Mouse (Mus musculus) testis, postnatal 10 days (tissue): ENCODE results near the gene Olfr90.
"Not testable (repeated sequence)": the region's sequence is repeated elsewhere in the genome, so short reads cannot be mapped to it uniquely, and the experiment has no call there.

ENCODE experiments used
- DNase-seq: peaks from one replicate; pipeline ENCODE4 v3.0.0; 2021; ENCODE audit warnings: low spot score

Olfr90 gene

DNA sequence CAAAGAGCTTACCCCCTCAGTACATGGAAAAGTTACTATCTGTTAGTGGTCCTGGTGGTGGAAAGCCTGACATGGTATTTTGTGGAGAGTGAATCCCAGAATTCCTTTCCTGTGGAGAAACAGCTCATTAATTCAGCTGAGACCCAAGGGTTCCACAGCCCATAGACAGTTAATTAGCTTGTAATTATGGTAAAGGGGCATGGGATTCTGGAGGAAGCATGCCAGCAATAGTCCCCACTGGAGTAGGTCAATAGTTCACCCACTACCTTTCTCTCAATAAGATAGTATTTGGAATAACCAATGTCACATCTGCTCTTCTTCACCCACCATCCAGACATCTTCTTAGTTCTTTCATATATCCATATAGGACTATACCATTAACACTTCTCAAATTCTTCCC lies at the start of gene Olfr90:
Gene Olfr90, minus strand, starts transcription at position 101 of the 400 bp plus-strand sequence.
- DNase-seq: no peak

- DNase-seq: not testable (repeated sequence)
These were observed 43.1 kb upstream of the Olfr90 start for GRCm38 (mm10) chr17:37131366-37131765.

DNA sequence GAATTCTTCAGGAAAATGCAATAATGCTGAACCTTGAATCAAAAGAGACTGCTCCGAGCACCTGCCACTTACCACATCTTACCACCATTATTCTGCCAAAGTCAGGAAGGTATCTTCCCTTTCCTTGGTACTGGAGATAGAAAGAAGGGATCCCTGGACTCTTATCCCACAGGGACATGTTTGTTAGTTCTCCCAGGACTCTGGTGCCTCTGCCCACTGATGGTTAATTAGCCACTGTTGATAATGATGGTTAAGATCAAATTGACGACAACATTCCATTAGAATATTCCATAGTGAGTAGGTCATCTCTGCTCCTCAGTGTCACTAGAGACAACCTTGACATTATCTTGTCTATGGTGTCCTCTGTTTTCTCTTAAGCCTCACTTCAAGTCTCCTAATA lies 31.7 kb upstream of the Olfr90 start, which contains the start of gene Olfr92:
Gene Olfr92, minus strand, starts transcription at position 101 of the 400 bp plus-strand sequence.
- no peak for DNase-seq

DNA sequence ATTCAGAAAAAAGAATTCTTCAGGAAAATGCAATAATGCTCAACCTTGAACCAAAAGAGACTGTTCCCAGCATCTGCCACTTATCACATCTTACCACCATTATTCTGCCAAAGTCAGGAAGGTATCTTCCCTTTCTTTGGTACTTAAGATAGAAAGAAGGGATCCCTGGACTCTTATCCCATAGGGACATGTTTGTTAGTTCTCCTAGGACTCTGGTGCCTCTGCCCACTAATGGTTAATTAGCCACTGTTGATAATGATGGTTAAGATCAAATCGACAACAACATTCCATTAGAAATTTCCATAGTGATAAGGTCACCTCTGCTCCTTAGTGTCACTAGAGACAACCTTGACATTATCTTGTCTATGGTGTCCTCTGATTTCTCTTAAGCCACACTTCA lies 9.9 kb upstream of the Olfr90 start, which contains the start of gene Olfr91:
Gene Olfr91, minus strand, starts transcription at position 101 of the 400 bp plus-strand sequence.
- no peak for DNase-seq

GRCm38 (mm10) chr17:37093289-37093688 lies 5.0 kb upstream of the Olfr90 start:
- DNase-seq: no peak

DNA sequence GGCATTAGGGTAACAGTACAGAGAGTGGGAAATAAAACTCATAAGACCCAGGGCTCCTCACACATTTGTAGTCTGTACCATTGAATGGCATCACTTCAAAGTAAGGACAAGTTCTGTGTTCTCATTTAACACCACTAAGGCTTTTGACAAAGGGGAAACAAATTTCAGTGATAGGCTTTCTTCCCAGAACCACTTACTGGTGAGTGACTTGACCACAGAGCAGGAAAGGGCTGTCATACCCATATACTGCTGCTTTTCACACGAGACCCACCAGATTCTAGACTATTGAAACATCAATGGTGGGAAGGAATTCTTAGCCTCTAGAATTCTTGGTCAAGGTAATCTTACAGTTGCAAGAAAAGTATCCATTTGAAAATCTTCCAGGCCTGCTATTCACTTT lies 3.9 kb upstream of the Olfr90 start:
- no peak for DNase-seq

DNA sequence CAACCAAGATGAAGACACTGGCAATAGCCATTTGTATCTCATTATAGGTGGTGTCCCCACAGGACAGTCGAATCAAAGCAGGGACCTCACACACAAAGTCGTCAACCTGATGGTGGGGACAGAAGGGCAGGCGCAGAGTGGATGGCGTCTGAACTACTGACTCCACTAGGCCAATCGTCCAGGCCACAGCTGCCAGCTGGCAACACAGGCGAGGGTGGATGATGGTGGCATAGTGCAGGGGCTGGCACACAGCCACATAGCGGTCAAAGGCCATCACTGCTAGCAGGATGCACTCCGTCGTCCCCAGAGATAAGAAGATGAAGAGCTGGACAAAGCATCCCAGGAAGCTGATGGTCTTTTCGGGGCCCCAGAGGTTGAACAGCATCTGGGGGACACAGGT lies 2.8 kb downstream of the Olfr90 start:
- no peak for DNase-seq

GRCm38 (mm10) chr17:37084632-37085031 lies 3.7 kb downstream of the Olfr90 start:
- no peak for DNase-seq

DNA sequence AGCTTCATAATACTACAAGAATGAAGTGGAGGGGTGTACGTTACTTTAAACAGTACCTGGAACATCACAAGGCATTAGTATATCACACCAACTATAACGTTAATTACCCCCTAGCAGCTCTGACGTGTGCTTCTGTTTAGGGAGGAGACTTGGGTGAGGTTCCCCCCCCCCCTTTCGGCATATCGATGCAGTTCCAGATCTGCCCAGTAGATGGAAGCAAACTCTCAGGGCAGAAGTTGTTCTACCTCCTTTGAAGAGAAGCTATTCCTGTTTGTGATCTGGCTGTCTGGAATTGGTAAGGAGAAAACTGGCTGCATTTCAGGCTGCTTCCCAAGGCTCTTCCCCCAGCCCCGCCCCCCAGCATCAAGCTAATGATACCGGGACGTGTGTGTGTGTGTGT lies 5.0 kb downstream of the Olfr90 start:
- peak; percentile 73 for DNase-seq

GRCm38 (mm10) chr17:37081659-37082058 lies 6.6 kb downstream of the Olfr90 start:
- no peak for DNase-seq

GRCm38 (mm10) chr17:37080119-37080518 lies 8.2 kb downstream of the Olfr90 start:
- peak; percentile 62 for DNase-seq

DNA sequence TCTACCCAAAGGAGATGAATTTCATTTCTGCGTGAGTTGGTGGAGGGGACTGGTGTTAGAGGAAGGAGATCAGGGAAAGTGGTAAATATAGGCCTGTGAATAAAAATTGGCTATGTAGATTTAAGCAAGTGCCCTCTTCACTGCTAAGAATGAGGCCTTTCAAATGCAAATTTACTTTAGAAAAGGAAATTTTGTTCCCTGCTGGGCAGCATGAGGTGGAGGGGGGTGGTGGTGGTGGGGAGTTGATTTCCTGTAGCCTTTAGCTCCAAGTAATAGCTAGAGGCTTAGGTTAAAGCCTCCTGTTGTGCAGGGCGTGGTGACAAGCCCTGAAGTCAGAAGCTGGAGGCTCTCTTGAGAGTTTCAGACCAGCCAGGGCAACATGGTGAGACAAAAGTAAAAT lies 9.3 kb downstream of the Olfr90 start:
- DNase-seq: no peak

DNA sequence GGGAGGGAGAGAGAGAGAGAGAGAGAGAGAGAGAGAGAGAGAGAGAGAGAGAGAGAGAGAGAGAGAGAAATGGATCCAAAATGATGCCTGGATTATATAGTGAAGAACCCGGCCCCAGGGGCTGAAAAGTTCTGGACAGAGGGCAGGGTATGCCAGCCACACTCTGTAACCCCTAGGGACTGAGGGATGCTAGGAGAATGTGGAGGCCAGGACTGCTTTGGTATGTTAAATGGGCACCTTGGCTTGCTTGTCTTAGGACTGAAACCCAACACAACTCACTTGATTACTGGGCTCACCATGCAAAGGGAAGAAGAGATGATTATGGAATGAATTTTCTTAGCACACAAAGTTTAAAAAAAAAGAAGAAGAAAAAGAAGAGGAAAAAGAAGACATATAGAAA lies 10.1 kb downstream of the Olfr90 start:
- no peak for DNase-seq

DNA sequence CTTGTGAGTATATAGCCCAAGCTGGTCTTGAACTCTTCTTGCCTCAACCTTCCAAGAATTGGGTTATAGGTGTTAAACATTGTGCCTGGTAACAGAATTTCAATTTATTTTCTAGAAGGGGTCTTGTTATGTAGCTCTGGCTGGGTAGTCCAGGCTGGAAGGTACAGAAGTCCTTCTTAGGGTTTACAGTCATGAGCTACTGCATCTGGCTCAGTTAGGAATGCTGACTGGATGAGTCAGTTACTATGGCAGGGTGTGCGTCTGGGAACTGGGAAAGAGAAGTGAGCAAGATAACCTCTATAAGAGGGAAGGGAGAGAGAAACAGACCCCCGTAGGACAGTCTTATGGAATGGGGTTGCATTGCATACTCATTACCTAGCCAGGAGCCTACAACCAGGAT lies 12.5 kb downstream of the Olfr90 start:
- DNase-seq: no peak

DNA sequence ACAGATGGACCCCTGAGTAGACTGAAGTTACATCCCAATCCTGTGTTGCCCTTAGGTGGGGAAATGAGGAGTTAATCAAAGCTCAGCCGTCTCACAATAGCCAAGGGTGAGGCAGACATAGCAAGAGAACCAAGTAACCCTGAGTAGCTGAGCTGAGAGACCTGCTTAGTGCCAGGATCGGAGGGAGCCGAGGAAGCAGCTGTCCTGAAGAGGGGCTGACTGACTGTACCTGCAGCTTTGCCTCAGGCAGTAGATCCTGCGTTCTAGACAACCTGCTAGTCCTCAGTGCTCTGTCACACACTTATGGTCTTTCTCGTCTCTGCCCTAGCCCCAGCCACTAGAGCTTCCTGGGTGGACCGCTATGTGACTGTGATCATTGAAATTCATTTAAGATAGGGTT lies 13.1 kb downstream of the Olfr90 start:
- no peak for DNase-seq

GRCm38 (mm10) chr17:37072730-37073276 lies 15.5 kb downstream of the Olfr90 start:
- no peak for DNase-seq

DNA sequence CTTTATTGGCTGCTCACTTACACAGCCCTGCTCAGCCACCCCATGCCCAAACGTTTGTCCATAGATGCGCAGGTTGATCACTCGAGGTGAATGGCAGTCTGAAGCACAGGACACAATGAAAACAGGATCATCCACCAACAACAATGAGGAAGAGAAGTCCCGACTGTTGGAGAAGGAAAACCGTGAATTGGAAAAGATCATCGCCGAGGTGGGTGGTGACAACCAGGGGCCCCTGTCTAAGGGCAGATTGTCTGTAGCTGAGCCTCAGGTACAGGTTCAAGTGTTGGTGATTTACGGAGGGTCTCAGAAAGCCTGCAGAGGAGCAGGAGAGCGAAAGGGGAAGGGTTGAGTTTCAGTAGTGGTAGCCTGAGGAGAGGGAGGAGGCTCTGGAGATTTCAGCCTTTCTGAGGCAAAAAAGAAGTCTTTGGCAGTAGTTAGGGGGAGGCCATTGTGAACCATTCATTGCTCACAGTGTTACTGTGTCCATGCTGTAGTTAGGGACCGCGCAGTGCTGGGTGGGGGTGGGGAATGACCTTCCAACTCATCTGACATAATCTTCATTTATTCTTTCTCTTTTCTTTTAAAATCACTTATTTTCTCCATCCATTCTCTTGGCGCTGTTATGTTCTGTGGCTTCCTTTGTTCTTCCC lies 16.1 kb downstream of the Olfr90 start:
- DNase-seq: no peak

DNA sequence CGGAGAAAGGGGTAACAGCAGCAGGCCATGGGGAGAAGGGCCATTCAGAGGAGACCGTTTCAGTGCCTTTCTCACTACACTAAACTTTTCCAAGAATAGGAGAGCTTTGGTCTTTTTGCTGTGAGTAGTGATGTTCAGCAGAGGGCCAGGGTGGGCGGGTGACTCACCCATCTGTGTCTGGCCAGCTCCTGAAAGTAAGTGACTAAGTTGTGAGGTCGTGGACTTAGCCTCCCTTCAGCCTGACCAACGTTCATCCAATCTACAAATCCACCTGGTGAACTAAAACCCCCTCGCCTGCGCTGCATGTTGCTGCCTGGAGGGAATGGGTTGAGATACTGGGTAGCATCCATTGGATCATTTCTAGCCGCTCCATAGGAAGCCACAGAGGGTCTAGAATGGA lies 18.2 kb downstream of the Olfr90 start:
- no peak for DNase-seq

DNA sequence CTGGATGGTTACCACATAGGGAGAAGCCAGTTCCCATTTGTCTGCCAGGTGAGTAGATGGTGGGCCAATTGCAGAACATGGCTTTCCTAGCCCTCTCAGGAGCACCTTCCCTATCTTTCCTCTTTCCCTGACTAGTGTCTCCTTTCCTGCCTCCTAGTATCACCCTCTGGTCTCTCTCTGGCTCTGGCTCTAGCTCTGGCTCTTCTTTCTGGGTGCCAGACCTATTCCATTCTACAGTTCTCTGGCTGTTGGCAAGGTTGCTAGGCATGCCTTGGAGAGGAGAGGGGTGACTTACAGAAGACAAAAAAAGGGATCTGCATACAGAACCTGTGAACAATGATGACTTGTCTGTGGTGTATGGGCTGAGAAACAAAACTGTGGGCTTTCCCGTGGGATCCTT lies 20.4 kb downstream of the Olfr90 start:
- DNase-seq: no peak

DNA sequence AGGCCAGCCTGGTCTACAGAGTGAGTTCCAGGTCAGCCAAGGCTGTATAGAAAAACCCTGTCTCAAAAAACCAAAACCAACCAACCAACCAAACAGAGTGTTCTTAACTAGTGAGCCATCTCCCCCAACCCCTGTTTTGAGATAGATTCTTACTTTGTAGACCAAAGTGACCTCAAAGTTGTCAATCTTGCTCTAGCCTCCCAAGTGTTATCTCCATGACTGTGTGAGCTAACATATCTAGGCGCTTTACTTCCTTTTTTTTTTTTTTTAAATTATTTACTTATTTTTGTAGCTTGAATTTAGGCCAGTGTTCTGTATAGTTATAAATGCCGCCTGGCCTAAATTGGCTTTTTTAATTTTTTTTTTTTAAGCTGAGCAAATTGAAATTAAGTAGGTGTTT lies 22.3 kb downstream of the Olfr90 start:
- no peak for DNase-seq

GRCm38 (mm10) chr17:37063686-37064495 lies 24.4 kb downstream of the Olfr90 start:
- DNase-seq: no peak

DNA sequence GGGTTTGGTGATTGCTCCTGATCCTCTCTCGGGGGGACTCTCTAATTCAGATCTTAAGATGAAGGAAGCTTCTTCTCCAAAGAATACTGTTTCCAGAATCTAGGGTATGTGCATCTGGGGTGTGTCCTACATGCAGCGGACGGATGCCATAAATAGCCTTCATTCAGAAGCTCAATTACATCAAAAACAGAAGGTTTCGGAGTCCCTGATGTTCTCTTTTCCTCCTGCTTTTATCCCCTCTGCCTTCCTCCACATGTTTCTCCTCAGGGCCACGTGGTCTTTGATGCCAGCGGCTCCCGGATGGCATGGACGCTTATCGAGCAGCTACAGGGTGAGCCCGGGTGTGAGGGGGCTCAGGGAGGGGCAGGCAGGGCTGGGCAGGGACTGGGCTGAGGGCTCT lies 25.2 kb downstream of the Olfr90 start:
- no peak for DNase-seq

DNA sequence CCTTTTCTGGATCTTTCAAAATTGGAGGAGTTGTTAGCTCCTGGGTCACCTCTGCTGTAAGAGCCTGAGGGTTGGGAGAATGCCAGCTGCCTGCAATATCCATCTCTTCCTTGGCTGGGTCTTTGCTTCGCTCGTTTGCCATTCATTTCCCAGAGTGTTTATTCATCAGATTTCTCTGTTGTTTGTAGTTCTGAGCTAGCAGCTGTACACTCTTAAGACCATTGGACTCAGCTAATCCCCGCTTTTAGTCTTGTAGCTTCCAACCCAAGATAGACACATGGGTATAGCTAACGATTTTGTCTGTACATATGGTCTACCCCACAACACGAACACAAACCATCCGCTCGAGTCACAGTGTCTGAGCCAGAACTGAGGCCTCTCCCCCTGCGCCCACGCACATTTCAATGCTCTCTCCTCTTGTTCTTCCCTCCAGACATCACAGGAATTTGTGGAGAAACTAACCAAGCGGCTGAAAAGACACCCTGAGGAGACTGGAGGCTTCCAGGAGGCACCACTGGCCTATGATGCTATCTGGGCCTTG lies 26.1 kb downstream of the Olfr90 start:
- no peak for DNase-seq
